Mouse (Mus musculus): Measurements from ENCODE around the gene Tbc1d10b. TPM values are rescaled to one million over a fixed set of nuclear protein-coding genes. Genes with fewer than 3 reads are reported as not detected.

The Tbc1d10b gene
- polyA plus RNA-seq, 1 experiment: 70.3 TPM

DNA sequence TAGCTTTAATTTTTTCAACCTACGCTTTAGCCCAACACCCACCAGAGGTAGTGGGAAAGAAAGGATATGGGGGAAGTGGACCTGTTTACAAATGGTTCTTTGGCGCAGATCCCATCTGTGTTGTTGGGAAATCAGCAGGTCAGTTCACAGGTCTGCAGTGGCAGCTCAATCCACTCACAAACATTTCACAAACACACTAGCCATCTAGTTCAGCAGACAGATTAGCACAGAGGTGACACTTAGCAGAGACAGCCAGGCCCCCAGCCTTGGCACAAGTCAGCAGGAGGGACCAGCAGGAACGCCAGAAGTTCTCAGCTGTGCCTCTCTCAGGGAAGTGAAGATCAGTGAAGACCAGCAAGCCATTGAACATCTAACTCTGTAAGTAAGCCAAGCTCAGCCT lies 60.4 kb downstream of the Tbc1d10b start:
- peaks cover 13% of the 10 kb centered on the region for H3K4me1 ChIP-seq (replicated peaks; ENCODE audit: control insufficient read depth, insufficient read depth, low read length)
- H3K4me3 ChIP-seq (ENCODE audit: control insufficient read depth, insufficient read depth, low read length): no peak overlapping the region
- H3K27ac ChIP-seq (ENCODE audit: control insufficient read depth, insufficient read depth, low read length): no peak overlapping the region
- no peak for DNase-seq
- WGBS: 91% methylated on average over 3 of the region's 3 CpGs
- no peaks in the 10 kb centered on the region for H3K27me3 ChIP-seq (ENCODE audit: control insufficient read depth, insufficient read depth, low read length)
- TF ChIP-seq CTCF (IDR thresholded peaks at IDR 0.05; ENCODE audit: borderline replicate concordance, control insufficient read depth, extremely low read depth, insufficient read depth, low read length, poor library complexity) (no peak), POLR2A (IDR thresholded peaks at IDR 0.05; ENCODE audit: control insufficient read depth, extremely low read depth, insufficient read depth, low read length, poor library complexity) (no peak)
- H3K36me3 ChIP-seq (ENCODE audit: control insufficient read depth, insufficient read depth, low read length): no peaks in the 10 kb centered on the region

Other genes with a start within 250 kb of the Tbc1d10b start
- 280 and 294 TPM in 2 replicates for gene Cdipt, start 232.6 kb downstream of the Tbc1d10b start, polyA plus RNA-seq (2012; rRNA removed)
- 0.34 and 1.0 TPM in 2 replicates for gene Cdiptos, start 232.4 kb downstream of the Tbc1d10b start, polyA plus RNA-seq (2012; rRNA removed)
- gene Mvp, start 193.8 kb downstream of the Tbc1d10b start, polyA plus RNA-seq (2012; rRNA removed): 42.5 and 64.9 TPM in 2 replicates
- gene Pagr1b, start 192.0 kb downstream of the Tbc1d10b start, polyA plus RNA-seq (2012; rRNA removed): 5.4 and 6.2 TPM in 2 replicates
- 11.9 and 12.7 TPM in 2 replicates for gene Pagr1a, start 191.1 kb downstream of the Tbc1d10b start, polyA plus RNA-seq (2012; rRNA removed)
- 103 and 113 TPM in 2 replicates for gene Gm42742, start 187.4 kb downstream of the Tbc1d10b start, polyA plus RNA-seq (2012; rRNA removed)
- 49.7 and 53.1 TPM in 2 replicates for gene Prrt2, start 187.3 kb downstream of the Tbc1d10b start, polyA plus RNA-seq (2012; rRNA removed)
- 954 and 1,846 TPM in 2 replicates for gene Maz, start 181.4 kb downstream of the Tbc1d10b start, polyA plus RNA-seq (2012; rRNA removed)
- 50.5 and 66.8 TPM in 2 replicates for gene Kif22, start 166.0 kb downstream of the Tbc1d10b start, polyA plus RNA-seq (2012; rRNA removed)
- 0.73 and 1.2 TPM in 2 replicates for gene Zg16, start 121.1 kb downstream of the Tbc1d10b start, polyA plus RNA-seq (2012; rRNA removed)
- gene AI467606, start 117.1 kb downstream of the Tbc1d10b start, polyA plus RNA-seq (2012; rRNA removed): 518 and 532 TPM in 2 replicates
- 8.0 and 10.1 TPM in 2 replicates for gene Qprt, start 86.2 kb downstream of the Tbc1d10b start, polyA plus RNA-seq (2012; rRNA removed)
- 135 and 157 TPM in 2 replicates for gene Spn, start 70.6 kb downstream of the Tbc1d10b start, polyA plus RNA-seq (2012; rRNA removed)
- 63.4 and 67.2 TPM in 2 replicates for gene Cd2bp2, start 12.4 kb downstream of the Tbc1d10b start, polyA plus RNA-seq (2012; rRNA removed)
- 10.7 and 12.3 TPM in 2 replicates for gene Mylpf, start 422 bp upstream of the Tbc1d10b start, polyA plus RNA-seq (2012; rRNA removed)
- 30.4 and 31.6 TPM in 2 replicates for gene Zfp553, start 24.6 kb upstream of the Tbc1d10b start, polyA plus RNA-seq (2012; rRNA removed)
- gene Sept1, start 24.7 kb upstream of the Tbc1d10b start, polyA plus RNA-seq (2012; rRNA removed): 1,045 and 1,102 TPM in 2 replicates
- gene Zfp771, start 35.8 kb upstream of the Tbc1d10b start, polyA plus RNA-seq (2012; rRNA removed): 91.3 and 102 TPM in 2 replicates
- 122 and 125 TPM in 2 replicates for gene Dctpp1, start 52.2 kb upstream of the Tbc1d10b start, polyA plus RNA-seq (2012; rRNA removed)
- gene Sephs2, start 65.6 kb upstream of the Tbc1d10b start, polyA plus RNA-seq (2012; rRNA removed): 37.2 and 46.3 TPM in 2 replicates
- gene Itgal, start 87.8 kb upstream of the Tbc1d10b start, polyA plus RNA-seq (2012; rRNA removed): 353 and 356 TPM in 2 replicates
- 8.6 and 11.1 TPM in 2 replicates for gene Zfp768, start 137.1 kb upstream of the Tbc1d10b start, polyA plus RNA-seq (2012; rRNA removed)
- gene Zfp747, start 167.6 kb upstream of the Tbc1d10b start, polyA plus RNA-seq (2012; rRNA removed): 14.4 and 15.2 TPM in 2 replicates
- gene 9130019O22Rik, start 178.7 kb upstream of the Tbc1d10b start, polyA plus RNA-seq (2012; rRNA removed): 5.9 and 6.4 TPM in 2 replicates
- gene E430018J23Rik, start 185.2 kb upstream of the Tbc1d10b start, polyA plus RNA-seq (2012; rRNA removed): 8.4 and 10.2 TPM in 2 replicates
- 9.0 and 10.7 TPM in 2 replicates for gene Zfp764, start 198.4 kb upstream of the Tbc1d10b start, polyA plus RNA-seq (2012; rRNA removed)
- 28.0 and 28.7 TPM in 2 replicates for gene Zfp688, start 213.6 kb upstream of the Tbc1d10b start, polyA plus RNA-seq (2012; rRNA removed)
- gene Zfp689, start 240.7 kb upstream of the Tbc1d10b start, polyA plus RNA-seq (2012; rRNA removed): 8.1 and 9.4 TPM in 2 replicates